Comparison of ENCODE assay signal across 8 mouse cellular contexts in the genomic region with DNA sequence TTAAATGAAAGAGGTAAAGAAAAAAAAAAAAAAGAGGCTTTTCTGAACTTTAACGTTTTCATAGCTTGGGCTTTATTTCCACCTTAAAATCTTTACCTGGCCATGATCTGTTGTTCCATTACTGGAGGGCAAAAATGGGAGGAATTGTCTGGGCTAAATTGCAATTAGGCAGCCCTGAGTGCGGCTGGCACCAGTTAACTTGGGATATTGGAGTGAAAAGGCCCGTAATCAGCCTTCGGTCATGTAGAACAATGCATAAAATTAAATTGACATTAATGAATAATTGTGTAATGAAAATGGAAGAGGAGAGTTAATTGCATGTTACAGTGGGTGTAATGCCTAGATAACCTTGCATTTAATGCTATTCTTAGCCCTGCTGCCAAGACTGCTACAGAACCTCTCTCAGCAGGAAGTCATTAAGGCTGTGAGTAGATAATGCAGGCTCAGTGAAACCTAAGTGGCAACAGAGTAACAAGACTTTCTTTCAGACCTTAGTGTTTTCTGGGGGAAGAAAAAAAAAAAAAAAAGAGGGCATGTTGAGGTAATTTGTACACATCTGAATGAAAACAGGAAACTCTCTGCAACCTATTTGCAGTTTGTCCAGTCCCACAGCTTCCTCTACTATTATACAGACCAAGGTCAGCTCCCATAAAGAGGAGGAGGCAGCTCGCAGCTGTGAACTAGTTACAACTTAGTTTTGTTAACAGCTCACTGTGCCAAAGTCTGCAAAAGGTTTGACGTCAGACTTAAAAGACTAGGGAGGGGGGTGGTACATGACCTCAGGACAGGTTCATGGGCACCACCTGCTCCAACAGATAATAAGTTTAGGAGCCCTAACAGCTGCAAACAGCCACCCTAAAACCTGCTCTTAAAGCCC.
DNase-seq lines count a peak whose midpoint lies in the region; ATAC-seq and TF ChIP-seq lines count a peak whose summit lies in the region.

No protein-coding gene starts in this region.

- H3K27me3 ChIP-seq in forebrain, embryonic 10.5 days (ENCODE audit: poor library complexity, severe bottlenecking): peaks cover 55% of the 10 kb centered on the region
- no peaks in the 10 kb centered on the region for H3K27me3 ChIP-seq in thymus, adult 2 months (ENCODE audit: control insufficient read depth, insufficient read depth, low read length)

- H3K27ac ChIP-seq in forebrain, embryonic 10.5 days: 0 out of 2 replicates have a peak overlapping the region, but pooled peaks have one; percentile 30
- H3K27ac ChIP-seq in thymus, adult 2 months (ENCODE audit: control insufficient read depth, insufficient read depth, low read length): peak overlapping the region; percentile 83

- DNase-seq in lung, postnatal 36 days: peak; percentile 2
- no peak for DNase-seq in lung, postnatal 25 days (ENCODE audit: low spot score)
- DNase-seq in forebrain, embryonic 10.5 days (ENCODE audit: extremely low spot score, low spot score): no peak
- DNase-seq in large intestine, adult 2 months (ENCODE audit: low read depth, low spot score): peak; percentile 27
- peak; percentile 49 for DNase-seq in thymus, adult 2 months
- DNase-seq in gastrocnemius, postnatal 10 days: no peak
- no peak for DNase-seq in frontal cortex, postnatal 10 days (ENCODE audit: low spot score in 2 of 2)

- TF ChIP-seq POLR2A in thymus, adult 2 months (IDR thresholded peaks at IDR 0.05; ENCODE audit: control insufficient read depth, extremely low read depth, insufficient read depth, low read length, poor library complexity): no peak

- WGBS in forebrain, embryonic 10.5 days: 21% methylated on average over 6 of the region's 6 CpGs
- 27% methylated on average over 6 of the region's 6 CpGs for WGBS in large intestine, adult 2 months
- WGBS in thymus, adult 2 months: 49% methylated on average over 6 of the region's 6 CpGs

- H3K9me3 ChIP-seq in forebrain, embryonic 10.5 days: no peaks in the 10 kb centered on the region

- no peak overlapping the region for H3K4me3 ChIP-seq in forebrain, embryonic 10.5 days
- H3K4me3 ChIP-seq in thymus, adult 2 months (ENCODE audit: control insufficient read depth, insufficient read depth, low read length): no peak overlapping the region

- H3K36me3 ChIP-seq in forebrain, embryonic 10.5 days (replicated peaks): no peaks in the 10 kb centered on the region
- H3K36me3 ChIP-seq in thymus, adult 2 months (ENCODE audit: control insufficient read depth, insufficient read depth, low read length): no peaks in the 10 kb centered on the region

- no peak for ATAC-seq in monocyte, adult 5-6 weeks (replicated peaks; ENCODE audit: insufficient number of reproducible peaks, low FRiP score, low TSS enrichment, poor library complexity, severe bottlenecking)

- peaks cover 25% of the 10 kb centered on the region for H3K4me1 ChIP-seq in forebrain, embryonic 10.5 days
- peaks cover 24% of the 10 kb centered on the region for H3K4me1 ChIP-seq in thymus, adult 2 months (replicated peaks; ENCODE audit: control insufficient read depth, insufficient read depth, low read length)

- TF ChIP-seq CTCF in thymus, adult 2 months (IDR thresholded peaks at IDR 0.05; ENCODE audit: borderline replicate concordance, control insufficient read depth, extremely low read depth, insufficient read depth, low read length, poor library complexity): no peak

Comparison
In these comparisons a context has a peak if more than half of its experiments do, and no peak if none do; other contexts are left out.
1. DNase-seq: peak in lung, postnatal 36 days (single experiment), large intestine, adult 2 months (single experiment) and thymus, adult 2 months (single experiment); none in lung, postnatal 25 days (single experiment), forebrain, embryonic 10.5 days (single experiment), gastrocnemius, postnatal 10 days (single experiment) and frontal cortex, postnatal 10 days (0 of 2).